Mouse (Mus musculus): ENCODE results near the gene Mrpl50.
A peak's percentile ranks its signal among the peaks of the same experiment; 100 is the strongest.
"Not testable (repeated sequence)": the region's sequence is repeated elsewhere in the genome, so short reads cannot be mapped to it uniquely, and the experiment has no call there.

The Mrpl50 gene

DNA sequence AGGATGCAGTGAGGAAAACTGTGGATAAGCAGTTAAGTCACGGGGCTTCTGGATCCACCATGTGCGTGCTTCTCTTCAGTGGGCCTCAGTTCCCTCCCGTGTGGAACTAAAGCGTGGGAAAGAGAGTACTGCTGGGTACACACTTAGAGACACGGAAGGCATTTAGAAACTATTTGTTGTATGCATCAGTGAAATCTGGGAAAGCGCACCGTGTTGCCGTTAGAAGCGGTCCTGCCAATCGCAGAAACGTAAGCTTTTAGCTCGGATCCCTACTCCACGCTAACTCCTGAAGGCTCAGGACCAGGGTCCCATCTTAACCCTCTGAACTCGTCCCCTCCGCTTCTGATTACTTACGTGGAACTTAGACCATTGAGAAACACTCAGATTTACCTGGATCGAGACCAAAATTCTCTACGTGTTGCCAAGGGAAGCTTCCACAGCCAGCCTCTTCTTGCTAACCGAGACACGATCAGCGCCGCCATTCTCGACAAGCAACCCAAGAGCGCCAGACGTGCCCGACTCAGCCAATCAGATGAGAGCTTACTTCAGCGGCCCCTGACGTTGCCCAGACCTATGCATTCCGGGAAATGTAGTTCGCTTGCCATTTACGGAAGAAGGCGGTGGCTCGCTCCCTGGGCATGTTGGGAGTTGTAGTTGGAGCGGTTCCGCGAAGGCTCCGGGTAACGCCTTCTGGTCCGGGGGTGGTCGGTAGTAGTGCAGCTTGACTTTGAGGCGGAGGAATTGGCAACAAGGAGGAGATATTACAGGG, at the start of gene Mrpl50, which contains the start of gene Zfp189:
TSS of gene Mrpl50 (minus strand) at position 522 of the 769 bp plus-strand sequence.
TSS of gene Zfp189 (plus strand) at position 605 of the 769 bp plus-strand sequence.
- peak; percentile 94 for DNase-seq

DNA sequence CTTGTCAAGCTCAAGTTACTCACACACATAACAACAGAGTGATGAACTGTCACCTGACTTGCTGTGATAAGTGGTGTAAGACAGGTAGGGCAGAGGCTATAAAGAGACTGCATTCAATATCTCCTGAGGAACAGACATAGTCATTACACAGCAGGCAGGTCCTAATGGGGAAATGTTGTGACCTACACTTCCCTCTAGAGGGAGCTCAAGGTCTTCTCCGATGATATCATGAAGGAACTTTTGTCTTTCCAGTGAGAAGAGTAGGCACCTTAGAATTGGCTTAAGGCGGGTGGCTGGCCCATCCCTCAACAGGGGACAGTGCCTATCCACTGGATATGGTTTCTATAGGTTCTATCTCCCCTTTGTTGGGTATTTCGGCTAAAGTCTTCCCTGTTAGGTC, 46.7 kb upstream of the Mrpl50 start:
- peak; percentile 52 for DNase-seq

DNA sequence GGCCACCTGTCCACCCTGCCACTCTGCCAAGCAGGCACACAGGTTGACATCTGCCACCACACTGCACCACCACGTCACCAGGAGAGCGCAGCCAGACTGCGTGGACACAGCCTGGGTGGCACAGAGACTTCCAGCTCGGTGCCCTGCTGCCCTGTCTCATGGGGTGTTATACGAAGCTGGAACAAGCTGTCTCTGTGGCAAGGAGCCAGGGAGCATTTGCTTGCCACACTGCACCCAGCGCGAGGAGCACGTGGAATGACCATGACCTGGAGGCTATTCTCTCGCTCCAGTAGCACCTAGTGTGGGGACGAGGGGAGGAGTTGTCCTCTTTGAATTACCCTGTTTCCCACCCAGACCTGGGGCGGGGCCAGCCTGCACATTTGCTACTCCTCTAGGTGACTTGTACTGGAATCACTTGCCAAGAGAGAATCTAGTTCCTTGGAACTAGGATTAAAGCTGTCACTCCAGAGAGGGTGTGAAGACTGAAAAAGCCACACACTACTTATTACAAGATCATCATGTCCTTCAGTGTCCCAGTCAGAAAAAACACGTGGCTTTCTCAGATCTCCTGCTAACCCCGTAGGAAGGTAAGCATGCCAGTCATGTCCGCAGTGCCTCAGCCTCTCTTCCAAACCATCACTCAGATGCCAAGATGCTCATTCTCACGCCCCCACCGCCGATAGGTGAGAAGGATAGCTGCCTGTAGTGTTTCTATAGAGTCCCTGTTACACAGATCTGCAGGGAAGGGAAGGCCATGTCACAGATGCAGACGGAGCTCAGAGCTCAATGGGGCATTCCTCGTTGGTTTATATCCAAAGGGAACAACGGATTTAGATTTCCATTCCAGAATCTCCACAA, 39.3 kb upstream of the Mrpl50 start:
- DNase-seq, result no peak

DNA sequence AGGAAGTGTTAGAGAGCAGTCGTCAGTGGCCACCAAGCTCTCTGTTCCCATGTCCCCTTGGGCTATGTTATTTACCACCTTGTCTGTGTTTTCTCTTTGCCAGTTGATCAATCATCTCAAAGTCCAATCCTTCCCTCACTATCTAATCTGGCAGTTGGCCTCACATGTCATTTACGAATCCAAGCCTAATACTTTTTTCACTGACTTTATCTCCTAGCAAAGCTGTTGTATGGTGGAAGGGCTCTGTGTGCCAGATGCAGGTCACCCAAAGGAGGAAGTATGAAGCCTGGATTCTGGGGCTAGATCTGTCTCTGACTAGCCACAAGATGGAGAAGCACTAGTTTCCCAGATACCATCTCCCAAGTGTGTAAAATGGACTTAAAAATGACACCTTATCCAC, 37.3 kb upstream of the Mrpl50 start:
- no peak for DNase-seq

DNA sequence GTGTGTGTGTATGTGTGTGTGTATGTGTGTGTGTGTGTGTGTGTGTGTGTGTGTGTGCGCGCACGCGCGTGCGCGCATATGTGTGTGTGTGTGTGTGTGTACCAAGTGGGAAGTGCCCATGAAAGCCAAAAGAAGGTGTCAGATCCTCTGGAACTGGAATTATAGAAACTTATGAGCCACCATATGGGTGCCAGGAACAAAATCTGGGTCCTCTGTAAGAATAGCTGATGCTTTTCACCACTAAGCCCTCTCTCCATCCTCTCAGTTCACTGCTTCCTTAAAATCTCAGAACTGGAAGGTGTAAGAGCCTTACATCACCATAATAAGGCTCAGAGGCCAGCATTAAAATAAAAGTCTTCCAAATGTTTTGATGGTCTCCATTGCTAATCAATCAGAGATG, 36.5 kb upstream of the Mrpl50 start:
- no peak for DNase-seq

DNA sequence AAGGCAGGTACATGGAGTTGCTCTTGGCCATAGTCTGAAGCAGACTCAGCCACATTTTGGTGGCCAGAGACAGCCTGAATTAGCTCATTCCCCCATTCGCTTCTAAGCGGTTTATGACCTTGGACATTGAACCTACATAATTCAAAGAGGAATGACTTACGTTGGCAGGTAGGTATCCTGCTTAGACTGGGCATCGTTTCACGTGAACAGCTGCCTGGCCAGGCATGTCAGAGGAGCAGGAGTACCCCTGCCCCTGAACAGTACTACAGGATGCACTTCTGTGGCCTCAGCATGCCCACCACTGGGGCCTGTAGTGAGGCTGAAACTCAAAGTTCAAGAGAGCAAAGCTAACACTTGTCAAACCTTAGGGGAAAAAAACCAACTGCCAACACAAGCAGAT, 32.5 kb upstream of the Mrpl50 start:
- DNase-seq, result no peak

DNA sequence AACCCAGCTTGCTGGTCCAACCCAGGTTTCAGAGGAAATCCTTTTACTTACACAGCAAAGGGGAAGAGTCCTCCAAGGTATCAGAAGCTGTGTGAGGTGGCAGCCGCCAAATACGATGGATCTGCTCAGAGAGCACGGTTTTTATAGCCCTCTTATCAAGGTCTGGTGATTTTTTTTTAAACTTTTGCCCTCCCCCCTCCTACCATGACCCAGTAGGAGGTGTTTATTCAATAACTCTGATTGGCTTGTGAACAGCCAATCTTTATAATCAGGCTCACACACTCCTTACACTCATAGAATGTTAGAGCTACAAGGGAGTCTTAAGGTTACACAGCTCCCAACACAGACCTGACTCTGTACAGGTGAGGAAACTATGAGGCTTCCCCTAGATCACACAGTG, 28.5 kb upstream of the Mrpl50 start, which contains the start of gene Aldob:
TSS of gene Aldob (minus strand) at position 164 of the 400 bp plus-strand sequence.
- no peak for DNase-seq

DNA sequence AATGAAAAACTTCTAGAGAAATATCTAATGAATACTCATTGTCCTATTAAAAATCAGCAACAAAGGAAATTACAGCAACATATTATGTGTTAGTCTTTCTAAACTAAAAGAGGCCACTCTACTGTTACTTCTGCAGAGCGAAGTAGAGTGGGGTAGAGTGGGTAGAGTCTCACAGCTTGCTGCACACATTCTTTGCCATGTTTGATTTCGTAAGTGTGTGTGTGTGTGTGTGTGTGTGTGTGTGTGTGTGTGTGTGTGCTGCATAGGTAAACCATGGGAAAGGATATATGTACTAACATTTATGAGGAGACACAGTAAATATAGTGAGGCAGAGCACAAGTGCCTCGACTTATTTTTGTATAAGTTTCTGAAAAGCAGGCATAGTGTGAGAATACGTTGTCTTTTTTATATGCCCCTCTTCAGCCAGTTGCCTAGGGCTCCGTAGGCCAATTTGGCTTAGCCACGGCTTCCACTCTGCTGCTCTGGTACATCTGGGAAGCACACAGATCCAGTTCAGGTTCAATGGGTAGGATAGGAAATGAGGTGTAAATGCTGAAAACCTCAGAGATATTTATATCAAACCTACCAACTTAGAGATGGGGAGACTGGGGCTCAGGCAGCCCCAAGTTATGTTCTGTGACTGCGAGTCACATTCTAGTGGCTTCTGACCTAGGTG, 26.8 kb upstream of the Mrpl50 start:
- no peak for DNase-seq

DNA sequence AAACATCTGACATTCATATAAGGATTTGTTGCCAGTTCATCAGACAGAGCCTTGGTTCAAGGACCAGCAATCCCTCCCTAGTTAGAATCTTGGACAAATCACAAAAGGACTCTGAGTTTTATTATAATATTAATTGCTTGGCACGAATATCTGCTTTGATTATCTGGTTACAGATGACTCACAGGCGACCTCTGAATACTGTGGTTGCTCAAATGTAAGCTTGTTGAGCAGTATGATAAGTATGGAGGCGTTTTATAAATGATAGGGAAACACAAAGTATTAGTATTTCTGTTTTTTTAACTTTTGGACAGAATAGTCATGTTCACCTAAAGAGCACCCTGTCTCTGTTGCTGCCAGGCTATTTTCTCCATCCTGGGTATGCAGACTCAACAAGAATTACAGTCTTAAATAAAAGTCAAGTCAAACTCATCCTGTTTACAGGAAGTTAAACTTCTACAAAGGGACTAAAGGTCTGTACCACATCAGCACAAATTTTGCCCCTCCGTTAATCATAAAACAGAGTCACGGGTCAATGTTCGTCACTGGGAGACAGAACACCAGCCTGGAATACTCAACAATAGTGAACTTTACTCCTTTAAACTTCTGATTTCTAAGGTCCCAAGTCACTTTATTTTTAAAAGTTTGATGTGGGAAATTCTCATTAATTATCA, 26.1 kb upstream of the Mrpl50 start:
- DNase-seq, result no peak

DNA sequence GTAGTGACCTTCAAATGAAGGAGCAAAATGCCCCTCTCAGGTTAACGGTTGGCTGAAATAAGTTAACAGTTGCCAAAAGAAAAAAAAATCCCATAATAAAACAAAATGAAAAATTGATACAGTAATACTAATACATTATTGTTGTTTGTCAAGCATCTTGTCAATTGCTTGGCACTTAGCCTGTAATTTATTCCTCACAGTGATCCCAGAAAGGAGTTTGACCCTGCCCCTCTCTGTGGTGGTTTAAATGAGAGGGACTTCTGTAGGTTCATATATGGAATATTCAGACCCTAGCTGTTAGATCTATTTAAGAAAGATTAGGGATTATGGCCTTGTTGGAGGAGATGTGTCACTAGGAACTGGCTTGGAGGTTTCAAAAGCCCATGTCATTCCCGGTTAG, 25.1 kb upstream of the Mrpl50 start:
- DNase-seq, result no peak

DNA sequence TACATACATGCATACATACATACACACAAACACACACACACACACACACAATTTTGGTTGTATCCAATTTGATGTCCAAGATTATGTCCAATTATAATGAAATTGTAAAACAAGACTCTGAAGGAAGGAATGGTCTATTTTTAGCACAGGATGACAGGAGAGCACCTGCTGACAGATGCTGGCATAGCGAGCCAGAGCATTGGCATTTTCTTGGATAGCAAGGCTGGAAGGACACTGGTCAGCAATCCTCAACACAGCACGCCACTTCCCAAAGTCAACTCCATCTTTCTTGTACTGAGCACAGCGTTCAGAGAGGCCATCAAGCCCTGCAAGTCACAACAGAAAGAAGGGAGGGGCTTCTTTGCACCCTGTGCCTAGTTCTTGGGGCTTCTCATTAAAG, 20.1 kb upstream of the Mrpl50 start:
- DNase-seq, result no peak

DNA sequence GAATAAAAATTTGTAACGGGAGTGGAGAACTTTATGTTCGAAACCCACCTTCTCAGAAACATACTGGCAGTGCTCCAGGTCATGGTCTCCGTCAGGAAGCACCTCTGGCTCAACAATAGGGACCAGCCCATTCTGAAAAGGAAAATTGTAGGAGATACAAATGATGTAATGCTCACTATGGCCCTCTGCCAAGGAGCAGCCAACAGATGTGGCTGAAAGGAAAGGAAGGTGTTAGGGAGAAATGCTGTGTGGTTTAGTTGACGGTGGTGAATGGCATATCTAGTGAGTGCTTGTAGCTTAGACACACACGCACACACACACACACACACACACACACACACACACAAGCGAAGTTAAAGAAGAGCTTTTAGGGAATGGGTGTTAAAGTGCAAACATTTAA, 18.8 kb upstream of the Mrpl50 start:
- DNase-seq, result no peak

DNA sequence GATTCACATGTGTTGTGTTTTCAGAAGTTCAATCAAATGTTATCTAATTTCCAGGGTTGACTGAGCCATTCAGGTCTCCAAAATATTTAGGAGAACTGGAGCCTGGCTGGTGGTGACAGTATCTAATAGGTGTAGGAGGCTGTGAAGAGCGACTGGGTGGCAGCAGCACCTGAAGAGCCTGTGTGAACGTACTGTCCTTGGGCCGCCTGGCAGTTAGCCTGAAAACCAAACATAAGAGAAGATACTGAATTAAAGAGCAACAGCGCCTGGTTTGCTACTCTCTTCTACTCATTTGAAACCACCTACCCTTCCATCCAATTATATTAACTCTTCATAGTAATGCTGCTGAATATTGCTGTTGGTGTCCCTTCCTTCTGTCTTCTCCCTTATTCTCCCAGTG, 15.8 kb upstream of the Mrpl50 start:
- DNase-seq, result no peak

DNA sequence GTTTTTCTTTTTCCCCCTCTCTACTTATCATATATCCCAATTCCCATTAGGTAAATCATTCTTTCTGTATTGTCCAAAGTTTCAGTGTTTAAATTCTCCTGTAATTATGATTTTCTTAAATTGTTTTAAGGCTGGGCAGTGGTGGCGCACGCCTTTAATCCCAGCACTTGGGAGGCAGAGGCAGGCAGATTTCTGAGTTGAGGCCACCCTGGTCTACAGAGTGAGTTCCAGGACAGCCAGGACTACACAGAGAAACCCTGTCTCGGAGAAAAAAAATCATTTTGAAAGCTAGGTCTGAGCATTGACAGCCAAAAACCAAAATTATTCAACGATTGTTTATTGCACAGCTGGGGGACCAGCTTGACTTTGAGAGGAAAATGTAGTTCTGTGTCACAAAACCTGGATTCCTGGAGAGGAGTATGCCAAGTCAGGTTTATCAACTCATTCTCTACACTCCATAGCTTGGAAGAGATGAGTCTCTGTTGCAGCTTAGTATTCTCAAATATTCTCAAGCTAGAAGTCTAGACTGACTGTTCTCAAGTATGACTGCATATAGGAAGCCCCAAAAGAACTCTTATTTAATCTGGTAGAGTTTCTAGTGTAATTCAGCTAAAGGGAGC, 14.9 kb upstream of the Mrpl50 start:
- DNase-seq, result no peak

DNA sequence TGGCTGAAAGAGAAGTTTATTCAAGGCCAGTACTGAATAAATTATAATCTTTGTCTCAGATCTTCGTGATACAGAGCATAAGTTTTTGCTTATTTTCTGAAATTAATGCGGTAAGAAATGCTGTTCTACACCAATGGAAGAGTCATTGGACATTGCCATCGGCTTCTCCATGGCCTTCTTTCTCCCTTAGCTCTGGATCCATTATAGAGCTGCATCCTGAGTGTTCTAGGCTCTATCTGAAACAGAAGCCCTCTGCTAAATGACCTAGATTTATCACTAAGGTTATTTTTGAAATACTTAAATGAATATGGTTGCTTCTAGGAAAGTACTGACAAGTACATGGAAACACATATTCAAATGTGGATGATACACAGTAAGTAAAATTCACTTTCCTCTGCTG, 14.1 kb upstream of the Mrpl50 start:
- no peak for DNase-seq

DNA sequence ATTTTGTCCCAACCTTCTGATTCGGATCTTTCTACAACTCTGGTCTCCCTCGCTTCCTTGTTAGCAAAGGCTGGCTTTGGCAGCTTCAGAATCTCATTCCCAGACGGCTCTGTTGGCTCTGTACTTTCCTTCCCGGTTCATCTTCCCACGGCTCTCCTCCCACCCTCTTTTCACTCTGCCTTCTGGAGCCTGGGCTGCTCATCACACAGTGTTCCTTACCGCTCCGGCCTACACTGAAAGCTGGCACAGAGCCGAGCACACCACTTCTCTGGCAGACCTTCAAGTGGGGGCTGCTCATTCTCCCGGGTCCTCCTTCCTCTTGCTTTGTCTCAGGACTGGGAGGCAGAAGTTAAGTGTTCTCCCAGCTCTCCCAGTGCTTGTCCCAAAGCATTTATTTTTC, 1.7 kb upstream of the Mrpl50 start:
- peak; percentile 5 for DNase-seq

DNA sequence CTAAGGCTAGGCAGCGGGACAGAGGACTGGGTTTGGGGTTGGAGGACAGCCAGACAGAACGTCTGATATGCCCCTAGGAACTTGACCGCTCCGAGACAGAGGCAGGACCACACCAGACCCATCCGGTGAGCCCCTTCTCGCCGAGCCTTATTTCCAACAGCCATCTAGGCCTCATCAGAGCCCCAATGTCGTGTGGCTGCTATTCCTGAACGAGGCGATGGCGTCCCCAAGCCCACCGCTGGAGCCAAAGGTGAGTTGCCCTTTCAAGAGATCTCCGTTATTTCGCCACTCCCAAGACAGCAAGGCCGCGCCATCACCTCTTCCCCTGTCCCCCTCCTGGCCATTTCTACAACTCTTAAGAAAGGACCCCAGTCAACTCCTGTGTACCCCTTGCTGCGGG, 453 bp upstream of the Mrpl50 start:
- no peak for DNase-seq

DNA sequence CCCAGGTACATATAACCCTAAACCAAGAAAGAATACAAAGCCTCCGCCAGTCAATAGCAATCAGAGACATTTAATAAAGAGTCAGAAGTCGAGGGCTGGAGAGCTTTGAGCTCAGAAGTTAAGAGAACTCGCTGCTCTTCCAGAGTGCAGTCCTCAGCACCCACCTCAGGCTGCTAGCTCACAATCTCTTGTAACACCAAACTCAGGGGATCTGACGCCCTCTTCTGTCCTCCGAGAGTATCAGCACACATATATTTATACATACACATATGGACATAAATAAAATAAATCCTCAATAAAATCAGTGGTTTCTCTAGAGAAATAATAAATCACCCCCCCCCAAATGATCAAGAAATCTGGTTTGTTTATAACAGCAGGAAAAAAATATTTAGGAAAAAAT, 1.4 kb downstream of the Mrpl50 start:
- peak; percentile 12 for DNase-seq

DNA sequence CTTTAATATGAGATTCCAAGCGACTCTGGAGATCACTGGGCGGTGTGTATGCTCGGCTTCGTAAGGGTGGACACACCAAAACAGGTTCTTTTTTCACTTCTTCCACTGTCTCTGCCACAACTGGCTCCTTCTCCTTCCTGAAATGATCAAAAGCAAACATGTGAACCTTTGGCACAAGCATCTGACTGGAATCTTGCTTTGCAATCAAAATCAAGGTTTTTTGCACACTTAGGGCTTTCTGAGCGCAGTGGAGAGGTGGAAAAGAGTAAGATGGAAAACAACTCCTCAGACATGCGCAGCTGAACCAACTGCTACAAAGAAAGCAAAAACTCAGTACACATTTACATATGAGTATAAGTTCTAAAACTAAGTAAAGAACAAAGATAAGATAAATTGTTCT, 6.5 kb downstream of the Mrpl50 start:
- DNase-seq, result no peak

DNA sequence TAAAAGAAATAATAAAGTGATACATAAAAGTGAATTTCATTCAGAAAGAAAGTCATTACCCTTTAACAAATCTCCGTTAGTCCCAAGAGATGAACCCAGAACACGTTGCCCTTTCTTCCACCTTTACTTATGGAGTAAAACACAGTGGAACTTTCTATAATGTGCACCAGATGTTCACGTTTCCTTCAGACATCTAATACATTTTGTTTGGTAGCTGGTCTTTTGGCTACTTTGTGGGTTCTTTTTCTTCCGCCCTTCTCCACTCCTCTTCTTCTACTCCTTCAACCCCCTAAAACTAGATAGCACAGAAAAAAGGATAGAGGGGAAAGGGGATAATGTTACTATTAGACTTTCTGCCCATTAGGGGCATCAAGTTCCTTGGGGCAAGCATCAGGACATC, 8.3 kb downstream of the Mrpl50 start:
- DNase-seq, result no peak

DNA sequence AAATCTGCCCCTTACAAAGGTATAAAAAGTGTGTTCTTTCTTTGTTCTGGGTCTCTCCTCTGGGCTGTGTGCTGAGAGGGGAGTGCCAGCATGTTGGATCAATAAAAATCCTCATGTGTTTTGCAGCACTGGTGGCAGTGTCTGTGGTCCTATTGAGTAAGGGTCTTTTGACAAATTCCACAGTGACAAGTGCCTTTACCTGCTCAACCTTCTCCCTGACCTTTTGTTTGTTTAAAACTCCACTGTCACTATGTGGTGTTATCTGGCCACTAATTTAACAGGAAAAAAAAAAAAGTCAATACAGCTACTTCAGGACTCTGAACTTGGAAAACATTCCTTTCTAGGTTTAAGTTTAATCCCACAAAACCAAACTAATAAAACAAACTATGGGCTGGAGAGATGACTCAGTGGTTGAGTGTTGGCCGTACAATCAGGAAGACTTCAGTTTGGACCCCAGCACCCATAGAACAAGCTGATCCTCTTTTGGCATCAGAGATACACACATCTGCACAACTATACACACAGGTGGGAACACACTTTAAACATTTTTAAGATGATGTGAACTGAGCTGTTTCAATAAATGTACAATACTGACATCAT, 10.6 kb downstream of the Mrpl50 start:
- DNase-seq, result not testable (repeated sequence)

DNA sequence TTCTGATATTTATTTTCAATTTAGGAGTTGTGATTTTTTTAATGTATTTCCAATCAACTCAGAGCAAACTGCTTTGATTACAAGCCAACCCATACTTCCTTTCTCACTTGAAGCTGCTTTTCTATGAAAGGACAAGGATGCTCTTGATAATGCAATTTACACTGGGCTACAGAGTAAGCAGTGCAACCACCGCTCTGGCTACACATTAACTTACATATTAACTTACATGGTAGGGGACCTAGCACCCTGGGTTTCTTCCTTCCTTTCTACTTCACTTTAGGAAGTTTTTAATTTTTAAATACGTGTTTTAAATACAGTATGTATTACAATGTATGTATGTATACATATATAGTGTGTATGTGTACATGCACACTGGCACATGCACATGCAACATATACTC, 11.7 kb downstream of the Mrpl50 start:
- DNase-seq, result no peak
